Mouse (Mus musculus) stomach, postnatal 0 days (tissue): ENCODE measurements around the gene Ubash3a.

ENCODE experiments used
- CTCF ChIP-seq: IDR thresholded peaks from 2 replicates; pipeline ENCODE4 v1.5.1; 2016; ENCODE audit warnings: antibody characterized with exemption, low read depth, mild to moderate bottlenecking, moderate library complexity
- EP300 ChIP-seq: optimal IDR thresholded peaks from 2 replicates; pipeline ENCODE3; 2016; ENCODE audit warnings: antibody characterized with exemption

DNA sequence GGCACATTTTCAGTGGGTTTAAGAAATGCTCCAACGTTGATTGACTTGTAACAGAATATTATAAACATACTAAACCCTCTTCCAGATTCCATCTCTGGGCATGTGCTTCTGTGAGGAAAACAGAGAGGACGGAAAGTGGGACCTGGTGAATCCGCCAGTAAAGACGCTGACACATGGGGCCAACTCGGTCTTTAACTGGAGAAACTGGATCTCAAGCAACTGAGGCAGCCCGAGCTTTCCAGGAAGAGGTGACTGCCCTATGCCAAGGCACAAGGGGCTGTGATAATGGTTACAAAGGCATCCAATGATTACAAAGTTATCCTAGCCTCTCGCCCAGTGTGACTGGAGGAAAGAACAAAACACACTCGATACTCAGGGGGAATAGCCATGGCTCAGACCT lies 33.5 kb downstream of the Ubash3a start:
- TF ChIP-seq CTCF (no peak), EP300 (no peak)
